Mouse (Mus musculus) neural tube, embryonic 14.5 days (tissue): Measurements from ENCODE around the gene Agpat3. TPM values are rescaled to one million over a fixed set of nuclear protein-coding genes. Genes with fewer than 3 reads are reported as not detected.

Experiments
- ATAC-seq: fragments of 200-750 bp; cut with Nextera tagmentation; 2 replicates; pipeline ENCODE4 v1.8.0; 2017; ENCODE audit warnings: low read depth, mild to moderate bottlenecking, moderate TSS enrichment, moderate library complexity
- H3K27ac ChIP-seq: fragments of 300-500 bp; sonication (generic); 2 replicates; pipeline ENCODE4 v1.5.1; 2014; ENCODE audit warnings: low read depth, mild to moderate bottlenecking, control low read depth, low read length, moderate library complexity, mixed read lengths
- H3K27me3 ChIP-seq: fragments of 300-500 bp; sonication (generic); 2 replicates; pipeline ENCODE4 v1.6.1; 2014; ENCODE audit warnings: low read length; ENCODE audit not compliant: control insufficient read depth, insufficient read depth
- H3K36me3 ChIP-seq: fragments of 300-500 bp; sonication (generic); 2 replicates; pipeline ENCODE4 v1.6.1; 2014; ENCODE audit warnings: low read length, mixed read lengths; ENCODE audit not compliant: control insufficient read depth, insufficient read depth
- H3K4me1 ChIP-seq: fragments of 300-500 bp; sonication (generic); 2 replicates; pipeline ENCODE4 v1.6.1; 2014; ENCODE audit warnings: low read length; ENCODE audit not compliant: control insufficient read depth, insufficient read depth
- H3K4me2 ChIP-seq: fragments of 300-500 bp; sonication (generic); 2 replicates; pipeline ENCODE4 v1.6.1; 2014; ENCODE audit warnings: mild to moderate bottlenecking, low read depth, low read length, control low read depth
- H3K4me3 ChIP-seq: fragments of 300-500 bp; sonication (generic); 2 replicates; pipeline ENCODE4 v1.5.1; 2014; ENCODE audit warnings: low read depth, low read length, control low read depth, mixed read lengths
- H3K9ac ChIP-seq: fragments of 300-500 bp; sonication (generic); replicated peaks from 2 replicates; pipeline ENCODE4 v1.6.1; 2014; ENCODE audit warnings: low read depth, mild to moderate bottlenecking, control low read depth, low read length, mixed read lengths
- H3K9me3 ChIP-seq: fragments of 300-500 bp; sonication (generic); 2 replicates; pipeline ENCODE4 v1.6.1; 2016; ENCODE audit warnings: low read length; ENCODE audit not compliant: control insufficient read depth
- WGBS: fragments of 180-500 bp; shearing (Covaris S2); extraction: QIAGEN DNeasy Blood & Tissue Kit; methylation state at CpG from one replicate; pipeline ENCODE4 v1.1.7; 2014; 5-methylcytosine and 5-hydroxymethylcytosine counted together
- polyA plus RNA-seq: library from polyadenylated mRNA; unstranded; fragments of >200 nt; fragmentation: Nextera tagmentation; extraction: Ambion mirVana; gene quantifications from 2 replicates; pipeline ENCODE4 v1.2.1, GENCODE M21; 2014

Agpat3 gene
- polyA plus RNA-seq, 1 experiment from 2014 or later: 89.5 TPM

DNA sequence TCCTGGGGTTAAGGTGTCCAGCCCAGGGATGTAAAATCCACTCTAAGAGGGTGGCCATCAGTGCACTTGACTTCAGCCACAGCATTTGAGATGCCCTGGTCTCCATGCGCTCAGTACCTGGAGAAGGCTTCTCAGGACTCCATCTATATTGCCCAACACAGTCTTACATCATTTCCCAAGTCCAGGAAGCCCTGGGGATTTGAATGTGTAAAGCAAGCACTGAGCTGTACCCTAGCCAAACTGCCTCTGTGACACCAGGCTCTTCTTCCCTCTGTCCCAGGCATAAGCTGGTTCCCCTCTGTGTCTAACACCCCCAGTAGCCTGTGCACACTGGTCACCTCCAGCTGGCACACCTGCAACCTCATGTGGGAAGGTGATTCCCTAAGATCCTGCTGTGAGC is 10.2 kb downstream of the Agpat3 start:
- Histone ChIP-seq H3K4me3 (no peak overlapping the region), H3K27ac (no peak overlapping the region), H3K9me3 (no peaks in the 10 kb centered on the region), H3K4me2 (no peak overlapping the region), H3K4me1 (no peaks in the 10 kb centered on the region), H3K9ac (no peak overlapping the region), H3K36me3 (no peaks in the 10 kb centered on the region), H3K27me3 (no peaks in the 10 kb centered on the region)
- WGBS: 100% methylated on average over 1 of the region's 1 CpGs
- ATAC-seq: no peak

GRCm38 (mm10) chr10:78338180-78338579 is 14.1 kb downstream of the Agpat3 start:
- Histone ChIP-seq H3K36me3 (no peaks in the 10 kb centered on the region), H3K4me1 (no peaks in the 10 kb centered on the region), H3K27ac (no peak overlapping the region), H3K9me3 (no peaks in the 10 kb centered on the region), H3K27me3 (no peaks in the 10 kb centered on the region), H3K4me2 (no peak overlapping the region), H3K4me3 (no peak overlapping the region), H3K9ac (no peak overlapping the region)
- no peak for ATAC-seq
- 70% methylated on average over 5 of the region's 5 CpGs for WGBS

GRCm38 (mm10) chr10:78334923-78335561 is 17.2 kb downstream of the Agpat3 start:
- Histone ChIP-seq H3K4me3 (no peak overlapping the region), H3K27me3 (no peaks in the 10 kb centered on the region), H3K9ac (no peak overlapping the region), H3K4me1 (no peaks in the 10 kb centered on the region), H3K27ac (no peak overlapping the region), H3K36me3 (no peaks in the 10 kb centered on the region), H3K9me3 (no peaks in the 10 kb centered on the region), H3K4me2 (no peak overlapping the region)
- no peak for ATAC-seq
- WGBS: 84% methylated on average over 6 of the region's 6 CpGs

GRCm38 (mm10) chr10:78331577-78331976 is 20.7 kb downstream of the Agpat3 start:
- Histone ChIP-seq H3K9me3 (no peaks in the 10 kb centered on the region), H3K27me3 (no peaks in the 10 kb centered on the region), H3K36me3 (peaks cover 5% of the 10 kb centered on the region; the same call in 1 of the 2 replicates), H3K27ac (no peak overlapping the region), H3K9ac (no peak overlapping the region), H3K4me3 (no peak overlapping the region), H3K4me2 (no peak overlapping the region), H3K4me1 (no peaks in the 10 kb centered on the region)
- no peak for ATAC-seq
- 93% methylated on average over 5 of the region's 5 CpGs for WGBS

GRCm38 (mm10) chr10:78329305-78329704 is 23.0 kb downstream of the Agpat3 start:
- no peaks in the 10 kb centered on the region for H3K9me3 ChIP-seq
- peaks cover 10% of the 10 kb centered on the region for H3K36me3 ChIP-seq
- no peak overlapping the region for H3K9ac ChIP-seq
- 86% methylated on average over 5 of the region's 5 CpGs for WGBS
- no peak for ATAC-seq
- H3K27ac ChIP-seq: no peak overlapping the region
- H3K4me3 ChIP-seq: no peak overlapping the region
- H3K4me2 ChIP-seq: no peak overlapping the region
- no peaks in the 10 kb centered on the region for H3K4me1 ChIP-seq
- H3K27me3 ChIP-seq: no peaks in the 10 kb centered on the region

GRCm38 (mm10) chr10:78328011-78328575 is 24.2 kb downstream of the Agpat3 start:
- WGBS: 100% methylated on average over 2 of the region's 2 CpGs
- Histone ChIP-seq H3K9me3 (no peaks in the 10 kb centered on the region), H3K4me3 (no peak overlapping the region), H3K36me3 (peaks cover 10% of the 10 kb centered on the region), H3K27ac (no peak overlapping the region), H3K4me2 (no peak overlapping the region), H3K27me3 (no peaks in the 10 kb centered on the region), H3K4me1 (no peaks in the 10 kb centered on the region), H3K9ac (no peak overlapping the region)
- ATAC-seq: no peak

DNA sequence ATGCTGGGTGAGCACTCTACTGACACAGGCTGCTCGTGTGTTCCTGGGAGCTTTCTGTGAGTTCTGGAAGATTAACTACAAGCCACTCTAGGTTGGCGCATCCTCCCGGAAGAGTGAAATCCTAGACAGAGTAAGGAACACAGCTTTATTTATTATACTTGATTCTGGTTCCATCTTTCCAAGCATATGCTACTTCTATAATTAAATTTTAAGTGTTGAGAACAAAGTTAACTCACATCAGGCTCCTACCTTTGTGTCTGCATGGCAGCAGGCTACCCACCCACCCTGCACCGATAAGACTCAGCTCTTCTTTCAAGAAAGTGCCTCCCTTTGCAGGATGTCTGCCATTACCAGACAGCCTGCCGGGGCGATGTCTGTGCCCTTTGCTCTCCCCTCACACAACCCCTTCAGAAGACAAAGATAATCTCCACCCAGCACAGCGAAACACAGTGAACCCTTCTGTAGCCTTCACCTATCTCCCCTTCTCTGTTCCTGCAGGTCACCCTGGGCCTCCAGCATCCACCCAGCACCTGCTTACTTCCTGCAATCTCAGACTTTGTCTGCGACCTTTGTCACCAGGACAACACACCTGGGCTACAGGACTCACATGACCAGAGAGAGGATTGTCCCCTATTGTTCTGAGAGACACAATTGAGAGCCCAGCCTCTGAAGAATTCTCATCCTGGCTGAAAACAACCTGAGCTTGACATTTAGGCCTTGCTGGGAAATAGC is 26.2 kb downstream of the Agpat3 start:
- no peak for ATAC-seq
- H3K4me3 ChIP-seq: no peak overlapping the region
- no peaks in the 10 kb centered on the region for H3K9me3 ChIP-seq
- no peaks in the 10 kb centered on the region for H3K4me1 ChIP-seq
- 86% methylated on average over 8 of the region's 8 CpGs for WGBS
- H3K4me2 ChIP-seq: no peak overlapping the region
- no peaks in the 10 kb centered on the region for H3K27me3 ChIP-seq
- no peak overlapping the region for H3K27ac ChIP-seq
- H3K9ac ChIP-seq: no peak overlapping the region
- H3K36me3 ChIP-seq: peaks cover 10% of the 10 kb centered on the region

DNA sequence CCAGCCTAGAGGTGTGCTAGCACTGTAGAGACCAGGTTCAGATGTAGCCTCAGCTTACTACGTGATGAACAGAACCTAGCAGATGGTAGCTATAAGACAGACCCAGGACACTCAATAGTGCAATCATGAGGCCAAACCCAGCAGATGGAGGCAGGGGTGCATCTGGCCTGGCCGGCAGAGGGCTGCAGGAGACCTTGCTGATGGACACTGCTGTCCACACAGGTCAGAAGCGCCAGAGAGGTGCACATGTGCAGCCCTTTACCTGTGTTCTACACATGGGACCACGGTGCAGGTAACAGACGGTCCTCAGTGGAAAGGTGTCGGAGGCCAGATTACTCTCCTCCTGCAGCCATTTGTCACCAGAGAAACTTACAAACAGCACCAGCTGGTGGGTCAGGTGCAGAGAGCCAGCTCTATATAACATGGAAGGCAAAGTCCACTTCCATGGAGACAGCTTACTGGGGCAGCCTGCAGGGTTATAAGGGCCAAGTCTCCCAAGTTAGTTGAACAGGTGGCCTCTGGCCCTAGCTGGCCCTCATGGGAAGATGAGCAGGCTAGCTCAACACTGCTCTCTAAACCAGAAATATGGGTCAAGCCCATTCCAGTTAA is 27.6 kb downstream of the Agpat3 start:
- no peaks in the 10 kb centered on the region for H3K9me3 ChIP-seq
- no peaks in the 10 kb centered on the region for H3K27me3 ChIP-seq
- peaks cover 10% of the 10 kb centered on the region for H3K36me3 ChIP-seq
- no peak overlapping the region for H3K27ac ChIP-seq
- no peaks in the 10 kb centered on the region for H3K4me1 ChIP-seq
- ATAC-seq: no peak
- WGBS: 89% methylated on average over 6 of the region's 6 CpGs
- no peak overlapping the region for H3K4me3 ChIP-seq
- no peak overlapping the region for H3K9ac ChIP-seq
- no peak overlapping the region for H3K4me2 ChIP-seq
